Mouse (Mus musculus) ES-E14 (cell line): Measurements from ENCODE around the gene Cd247.

ENCODE experiments used
- CHD2 ChIP-seq: IDR thresholded peaks from 2 replicates; pipeline ENCODE4 v1.6.1; 2014; ENCODE audit warnings: mild to moderate bottlenecking, low read depth, low read length, inconsistent platforms
- HCFC1 ChIP-seq: IDR thresholded peaks from 2 replicates; pipeline ENCODE4 v1.6.1; 2012; ENCODE audit warnings: low read length, inconsistent platforms, borderline replicate concordance; ENCODE audit not compliant: insufficient read depth
- MAFK ChIP-seq: IDR thresholded peaks from 2 replicates; pipeline ENCODE4 v1.6.1; 2014; ENCODE audit warnings: mild to moderate bottlenecking, low read depth, low read length, inconsistent platforms; ENCODE audit not compliant: insufficient read depth
- ZC3H11A ChIP-seq: IDR thresholded peaks from 2 replicates; pipeline ENCODE4 v1.6.1; 2012; ENCODE audit warnings: low read depth, mild to moderate bottlenecking, inconsistent platforms, low read length, borderline replicate concordance
- ZNF384 ChIP-seq: IDR thresholded peaks from 2 replicates; pipeline ENCODE4 v1.6.1; 2012; ENCODE audit warnings: low read depth, low read length, inconsistent platforms

GRCm38 (mm10) chr1:165822031-165822430 is 33.5 kb downstream of the Cd247 start:
- TF ChIP-seq MAFK = no peak
- no peak for TF ChIP-seq HCFC1
- TF ChIP-seq ZNF384 = no peak
- no peak for TF ChIP-seq ZC3H11A
- no peak for TF ChIP-seq CHD2
